Mouse (Mus musculus) hindlimb bud, embryonic 11.5 days (tissue): ENCODE measurements around the gene Lhx8.

Experiments used
- DNase-seq: peaks from one replicate; pipeline ENCODE4 v3.0.0-alpha.2; 2012; ENCODE audit warnings: low read depth, low spot score; ENCODE audit errors: extremely low spot score

Gene Lhx8

GRCm38 (mm10) chr3:154257312-154257711, 73.1 kb downstream of the Lhx8 start:
- no peak for DNase-seq
